Comparison of ENCODE assay signal across 18 mouse cellular contexts in genomic region chr15:98930998-98931397, GRCm38 (mm10). TPM values are rescaled to one million over a fixed set of nuclear protein-coding genes. Genes with fewer than 3 reads are reported as not detected.
A peak's percentile ranks its signal among the peaks of the same experiment; 100 is the strongest.
DNase-seq lines count a peak whose midpoint lies in the region; ATAC-seq and TF ChIP-seq lines count a peak whose summit lies in the region.
"Had no signal": no experiment of that assay in that cellular context is flagged by ENCODE, and none has a peak within 500 bp of the region (broad histone marks: within the 10 kb centered on the region; RNA-seq: fewer than 3 reads in every experiment).

No protein-coding gene starts in this region.

- no peaks in the 10 kb centered on the region for H3K9me3 ChIP-seq in heart, embryonic 12.5 days (replicated peaks)
- no peaks in the 10 kb centered on the region for H3K9me3 ChIP-seq in lung, embryonic 14.5 days (ENCODE audit: low read depth, low read length)
- H3K9me3 ChIP-seq: stomach, embryonic 15.5 days had no signal

- H3K4me2 ChIP-seq in heart, embryonic 12.5 days = no peak overlapping the region
- no peak overlapping the region for H3K4me2 ChIP-seq in lung, embryonic 14.5 days
- H3K4me2 ChIP-seq: stomach, embryonic 15.5 days had no signal

- DNase-seq in heart, adult 9 months (ENCODE audit: low spot score in 2 of 2) = no peak
- DNase-seq in lung, embryonic 14.5 days = peak; percentile 19
- DNase-seq in lung, adult 2 months = no peak
- DNase-seq in lung, postnatal 36 days = peak; percentile 67
- no peak for DNase-seq in gastrocnemius, postnatal 14 days
- DNase-seq: cerebellum, postnatal 10 days; kidney, postnatal 10 days; layer of hippocampus, postnatal 36 days; right cerebral cortex, postnatal 14 days; thymus, postnatal 4 days had no signal

- no peaks in the 10 kb centered on the region for H3K27me3 ChIP-seq in heart, embryonic 12.5 days (replicated peaks)
- H3K27me3 ChIP-seq in lung, embryonic 14.5 days (ENCODE audit: insufficient read depth, low read length) = no peaks in the 10 kb centered on the region
- H3K27me3 ChIP-seq: stomach, embryonic 15.5 days had no signal

- H3K4me3 ChIP-seq in heart, embryonic 12.5 days = no peak overlapping the region
- H3K4me3 ChIP-seq in lung, embryonic 14.5 days (ENCODE audit: low read depth, low read length) = no peak overlapping the region
- H3K4me3 ChIP-seq in lung, adult 2 months (replicated peaks; ENCODE audit: extremely low read depth, low read depth, low read length) = no peak overlapping the region
- peak overlapping the region; percentile 35; the same call in 1 of the 2 replicates for H3K4me3 ChIP-seq in embryonic fibroblast, embryonic 13.5 days (ENCODE audit: insufficient read depth, low read length)
- H3K4me3 ChIP-seq: stomach, embryonic 15.5 days had no signal

- ATAC-seq in heart, embryonic 12.5 days (ENCODE audit: insufficient number of reproducible peaks, low FRiP score) = no peak
- ATAC-seq in lung, embryonic 14.5 days (ENCODE audit: insufficient read depth) = no peak
- no peak for ATAC-seq in erythroid progenitor cell, adult 5-6 weeks (replicated peaks; ENCODE audit: low FRiP score, poor library complexity, severe bottlenecking)

- intact Hi-C loops in gastrocnemius, postnatal 14 days (cut with DNase I; ENCODE audit: low total_unique reads) = no loop called here

- TF ChIP-seq CTCF in lung, embryonic 14.5 days (IDR thresholded peaks at IDR 0.05; ENCODE audit: low read depth) = no peak
- TF ChIP-seq CTCF in lung, adult 2 months (IDR thresholded peaks at IDR 0.05; ENCODE audit: insufficient read depth, low read length) = no peak
- no peak for TF ChIP-seq CTCF in embryonic fibroblast, embryonic 13.5 days (IDR thresholded peaks at IDR 0.05; ENCODE audit: borderline replicate concordance, insufficient read depth, low read length)

- TF ChIP-seq POLR2A in lung, adult 2 months (IDR thresholded peaks at IDR 0.05; ENCODE audit: borderline replicate concordance, extremely low read depth, low read depth, low read length) = no peak
- peak; percentile 48 for TF ChIP-seq POLR2A in embryonic fibroblast, embryonic 13.5 days (IDR thresholded peaks at IDR 0.05; ENCODE audit: low read depth, low read length)

- H3K9ac ChIP-seq in heart, embryonic 12.5 days = no peak overlapping the region
- H3K9ac ChIP-seq in lung, embryonic 14.5 days = no peak overlapping the region
- H3K9ac ChIP-seq: stomach, embryonic 15.5 days had no signal

- H3K4me1 ChIP-seq in heart, embryonic 12.5 days (replicated peaks) = peaks cover 19% of the 10 kb centered on the region; the same call in 1 of the 2 replicates
- peaks cover 5% of the 10 kb centered on the region; the same call in 1 of the 2 replicates for H3K4me1 ChIP-seq in lung, embryonic 14.5 days (ENCODE audit: insufficient read depth)
- peaks cover 6% of the 10 kb centered on the region for H3K4me1 ChIP-seq in lung, adult 2 months (ENCODE audit: control insufficient read depth, insufficient read depth, low read length)
- peaks cover 3% of the 10 kb centered on the region; the same call in 1 of the 2 replicates for H3K4me1 ChIP-seq in embryonic fibroblast, embryonic 13.5 days (ENCODE audit: control insufficient read depth, insufficient read depth, low read length)

- 84% methylated on average over 3 of the region's 3 CpGs for WGBS in heart, embryonic 12.5 days
- WGBS in lung, embryonic 14.5 days = 76% methylated on average over 3 of the region's 3 CpGs
- 64% methylated on average over 3 of the region's 3 CpGs for WGBS in lung, adult 2 months

- 0 out of 2 replicates have a peak overlapping the region, but pooled peaks have one; percentile 39 for H3K27ac ChIP-seq in heart, embryonic 12.5 days (ENCODE audit: poor library complexity, severe bottlenecking)
- no peak overlapping the region for H3K27ac ChIP-seq in lung, embryonic 14.5 days (ENCODE audit: low read depth)
- H3K27ac ChIP-seq in embryonic fibroblast, embryonic 13.5 days (ENCODE audit: insufficient read depth, low read length) = no peak overlapping the region
- H3K27ac ChIP-seq: stomach, embryonic 15.5 days had no signal

- peaks cover 15% of the 10 kb centered on the region for H3K36me3 ChIP-seq in heart, embryonic 12.5 days
- peaks cover 18% of the 10 kb centered on the region for H3K36me3 ChIP-seq in lung, embryonic 14.5 days (ENCODE audit: insufficient read depth)

RNA-seq across cellular contexts. Expression of gene Tuba1b, which starts 3.4 kb away (rescaled TPM):
- polyA plus RNA-seq in heart, embryonic 12.5 days (2016; fragmentation: Nextera tagmentation; extraction: Ambion mirVana) = 1,481 and 1,517 TPM in 2 replicates
- 2,161 and 2,216 TPM in 2 replicates for polyA plus RNA-seq in lung, embryonic 14.5 days (2014; fragmentation: Nextera tagmentation; extraction: Ambion mirVana)
- polyA plus RNA-seq in lung, adult 2 months (2012; rRNA removed) = 1,081 and 1,265 TPM in 2 replicates
- 3,138 and 3,689 TPM in 2 replicates for polyA plus RNA-seq in embryonic fibroblast, embryonic 13.5 days (2011; ENCODE audit: insufficient read length, low read depth, missing spikeins)
- total RNA-seq in erythroid progenitor cell, adult 5-6 weeks (2015; ENCODE audit: low replicate concordance) = 2,503 and 2,754 TPM in 2 replicates
- total RNA-seq in erythroid progenitor cell, adult 5-6 weeks (2017; ENCODE audit: low replicate concordance) = 632 and 670 TPM in 2 replicates
- total RNA-seq in gastrocnemius, postnatal 14 days (2021) = 10 to 100 TPM; 64.0 to 93.6 TPM

RNA-seq across cellular contexts. Expression of gene Lmbr1l, which starts 13.0 kb away (rescaled TPM):
- 16.9 and 17.2 TPM in 2 replicates for polyA plus RNA-seq in heart, embryonic 12.5 days (2016; fragmentation: Nextera tagmentation; extraction: Ambion mirVana)
- polyA plus RNA-seq in lung, embryonic 14.5 days (2014; fragmentation: Nextera tagmentation; extraction: Ambion mirVana) = 4.5 and 5.5 TPM in 2 replicates
- 56.0 and 72.1 TPM in 2 replicates for polyA plus RNA-seq in lung, adult 2 months (2012; rRNA removed)
- 11.3 and 14.7 TPM in 2 replicates for polyA plus RNA-seq in embryonic fibroblast, embryonic 13.5 days (2011; ENCODE audit: insufficient read length, low read depth, missing spikeins)
- 7.9 and 15.1 TPM in 2 replicates for total RNA-seq in erythroid progenitor cell, adult 5-6 weeks (2015; ENCODE audit: low replicate concordance)
- total RNA-seq in erythroid progenitor cell, adult 5-6 weeks (2017; ENCODE audit: low replicate concordance) = 9.0 and 12.1 TPM in 2 replicates
- total RNA-seq in gastrocnemius, postnatal 14 days (2021) = 10 to 100 TPM in 1 of 2 experiments, 1 to 10 TPM in 1; 4.4 to 11.3 TPM

RNA-seq across cellular contexts. Expression of gene Gm49450, which starts 22.4 kb away (rescaled TPM):
- not detected in 2 replicates for polyA plus RNA-seq in heart, embryonic 12.5 days (2016; fragmentation: Nextera tagmentation; extraction: Ambion mirVana)
- polyA plus RNA-seq in lung, embryonic 14.5 days (2014; fragmentation: Nextera tagmentation; extraction: Ambion mirVana) = not detected in 2 replicates
- 0.17 and 298 TPM in 2 replicates for polyA plus RNA-seq in lung, adult 2 months (2012; rRNA removed)
- polyA plus RNA-seq in embryonic fibroblast, embryonic 13.5 days (2011; ENCODE audit: insufficient read length, low read depth, missing spikeins) = 333 and 559 TPM in 2 replicates
- not detected in 2 replicates for total RNA-seq in erythroid progenitor cell, adult 5-6 weeks (2015; ENCODE audit: low replicate concordance)
- not detected in 2 replicates for total RNA-seq in erythroid progenitor cell, adult 5-6 weeks (2017; ENCODE audit: low replicate concordance)
- not detected for total RNA-seq in gastrocnemius, postnatal 14 days (2021)
- total RNA-seq: gastrocnemius, postnatal 4 days; hematopoietic stem cell, adult 5-6 weeks; layer of hippocampus, postnatal 36 days had no signal
- polyA plus RNA-seq: lung, embryonic 16.5 days; neural tube, embryonic 14.5 days; stomach, embryonic 15.5 days had no signal

RNA-seq across cellular contexts. Expression of gene Tuba1a, which starts 22.5 kb away (rescaled TPM):
- 1,110 and 1,118 TPM in 2 replicates for polyA plus RNA-seq in heart, embryonic 12.5 days (2016; fragmentation: Nextera tagmentation; extraction: Ambion mirVana)
- polyA plus RNA-seq in lung, embryonic 14.5 days (2014; fragmentation: Nextera tagmentation; extraction: Ambion mirVana) = 1,129 and 1,167 TPM in 2 replicates
- 617 and 959 TPM in 2 replicates for polyA plus RNA-seq in lung, adult 2 months (2012; rRNA removed)
- polyA plus RNA-seq in embryonic fibroblast, embryonic 13.5 days (2011; ENCODE audit: insufficient read length, low read depth, missing spikeins) = 1,082 and 1,134 TPM in 2 replicates
- 6.5 and 38.1 TPM in 2 replicates for total RNA-seq in erythroid progenitor cell, adult 5-6 weeks (2015; ENCODE audit: low replicate concordance)
- total RNA-seq in erythroid progenitor cell, adult 5-6 weeks (2017; ENCODE audit: low replicate concordance) = 5.9 and 9.6 TPM in 2 replicates
- total RNA-seq in gastrocnemius, postnatal 14 days (2021) = 100 to 1,000 TPM in 1 of 2 experiments, 10 to 100 TPM in 1; 58.7 to 109 TPM

RNA-seq across cellular contexts. Expression of gene Dhh, which starts 32.7 kb away (rescaled TPM):
- polyA plus RNA-seq in heart, embryonic 12.5 days (2016; fragmentation: Nextera tagmentation; extraction: Ambion mirVana) = 4.5 and 4.6 TPM in 2 replicates
- polyA plus RNA-seq in lung, embryonic 14.5 days (2014; fragmentation: Nextera tagmentation; extraction: Ambion mirVana) = 1.0 and 1.3 TPM in 2 replicates
- 2.5 and 2.8 TPM in 2 replicates for polyA plus RNA-seq in lung, adult 2 months (2012; rRNA removed)
- 0.14 and 0.27 TPM in 2 replicates for polyA plus RNA-seq in embryonic fibroblast, embryonic 13.5 days (2011; ENCODE audit: insufficient read length, low read depth, missing spikeins)
- total RNA-seq in erythroid progenitor cell, adult 5-6 weeks (2015; ENCODE audit: low replicate concordance) = not detected in 2 replicates
- total RNA-seq in erythroid progenitor cell, adult 5-6 weeks (2017; ENCODE audit: low replicate concordance) = not detected in 2 replicates
- total RNA-seq in gastrocnemius, postnatal 14 days (2021) = 1 to 10 TPM in 1 of 2 experiments, under 1 TPM in 1; 0.97 to 4.1 TPM
- total RNA-seq: hematopoietic stem cell, adult 5-6 weeks had no signal

Comparison
In these comparisons a context has a peak if more than half of its experiments do, and no peak if none do; other contexts are left out.
1. DNase-seq: peak in lung, embryonic 14.5 days (single experiment) and lung, postnatal 36 days (single experiment); none in heart, adult 9 months (0 of 2), lung, adult 2 months (single experiment) and gastrocnemius, postnatal 14 days (single experiment).